Mouse (Mus musculus): ENCODE measurements around the gene Arrdc2. TPM values are rescaled to one million over a fixed set of nuclear protein-coding genes. Genes with fewer than 3 reads are reported as not detected.

The Arrdc2 gene
- total and polyA plus RNA-seq, 3 experiments: 13.1 to 22.5 TPM; not detected in 1

DNA sequence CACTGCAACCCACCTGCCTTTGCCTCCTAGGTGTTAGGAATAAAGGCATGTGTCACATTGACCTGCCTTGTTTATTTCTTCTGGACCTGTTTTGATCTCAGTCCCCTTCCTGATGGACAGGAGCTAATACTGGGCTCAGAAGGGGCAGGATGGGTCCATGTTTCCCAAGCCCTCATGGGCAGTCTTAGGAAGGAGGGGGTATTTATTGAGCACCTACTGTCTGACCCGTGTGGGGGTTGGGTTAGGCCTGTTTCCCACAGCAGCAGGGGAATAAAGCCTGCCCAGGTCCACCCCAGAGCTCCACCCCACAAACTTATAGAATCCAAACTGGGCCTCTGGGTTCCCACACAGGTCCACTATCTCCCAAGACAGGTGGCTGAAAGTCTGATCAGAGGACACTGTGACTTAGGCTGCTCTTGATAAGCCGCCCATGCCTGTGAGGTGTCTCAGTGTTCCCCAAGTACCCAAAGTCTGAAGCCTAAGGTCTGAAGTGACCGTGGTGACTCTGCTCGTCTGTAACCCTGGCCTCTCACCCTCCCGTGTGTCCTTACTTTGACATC is 3.8 kb upstream of the Arrdc2 start:
- TF ChIP-seq TAL1 (IDR thresholded peaks at IDR 0.05; ENCODE audit: low read length) (peak; percentile 38), ZNF384 (IDR thresholded peaks at IDR 0.05; ENCODE audit: low read depth, low read length) (no peak), NRF1 (IDR thresholded peaks at IDR 0.05; ENCODE audit: insufficient read depth, low read depth, low read length, poor library complexity, severe bottlenecking) (no peak), TBP (IDR thresholded peaks at IDR 0.05; ENCODE audit: low read depth, low read length) (no peak), SIN3A (IDR thresholded peaks at IDR 0.05; ENCODE audit: low read length) (no peak), POLR2AphosphoS2 (IDR thresholded peaks at IDR 0.05; ENCODE audit: low read length) (no peak), KAT2A (conservative IDR thresholded peaks at IDR 0.05; ENCODE audit: low read depth, low read length) (no peak), CTCF (IDR thresholded peaks at IDR 0.05 in 2 of 3, conservative IDR thresholded peaks at IDR 0.05 in 1 of 3; ENCODE audit: control insufficient read depth in 1 of 3, insufficient read depth in 1 of 3, low read depth in 2 of 3, low read length in 3 of 3, poor library complexity in 1 of 3, severe bottlenecking in 1 of 3) (no peak), POLR2AphosphoS5 (IDR thresholded peaks at IDR 0.05; ENCODE audit: borderline replicate concordance, low read depth, low read length) (no peak), POLR2A (IDR thresholded peaks at IDR 0.05; ENCODE audit: control insufficient read depth in 1 of 2, insufficient read depth in 1 of 2, low read depth in 1 of 2, low read length in 2 of 2, poor library complexity in 1 of 2) (no peak), ZC3H11A (IDR thresholded peaks at IDR 0.05; ENCODE audit: low read depth, low read length) (no peak), MAX (IDR thresholded peaks at IDR 0.05; ENCODE audit: low read length) (no peak), TCF12 (IDR thresholded peaks at IDR 0.05; ENCODE audit: low read depth, low read length) (peak; percentile 10; the same call in 1 of the 2 replicates), MEF2A (IDR thresholded peaks at IDR 0.05; ENCODE audit: extremely low read depth, insufficient replicate concordance, low read depth, low read length, poor library complexity, severe bottlenecking) (no peak), GATA1 (IDR thresholded peaks at IDR 0.05; ENCODE audit: low read depth, low read length) (peak; percentile 39; the same call in 1 of the 2 replicates), ZKSCAN1 (IDR thresholded peaks at IDR 0.05; ENCODE audit: low read depth, low read length) (no peak), ETS1 (IDR thresholded peaks at IDR 0.05; ENCODE audit: low read depth, low read length) (no peak)
- H3K27ac ChIP-seq (ENCODE audit: control insufficient read depth, low read depth, low read length): no peak overlapping the region
- H3K9me3 ChIP-seq (replicated peaks; ENCODE audit: insufficient read depth, low read length): no peaks in the 10 kb centered on the region
- H3K4me1 ChIP-seq (ENCODE audit: control insufficient read depth in 1 of 2, insufficient read depth in 2 of 2, low read length in 2 of 2): peaks cover 0 to 7% of the 10 kb centered on the region in 2 experiments; a peak in 1 of 4 replicates
- no peak overlapping the region for H3K4me3 ChIP-seq (ENCODE audit: control insufficient read depth in 1 of 2, insufficient read depth in 1 of 2, low read depth in 2 of 2, low read length in 2 of 2)
- DNase-seq (ENCODE audit: low read depth, low spot score): peak; percentile 29
- peaks cover 0 to 11% of the 10 kb centered on the region in 2 experiments; a peak in 2 of 4 replicates for H3K36me3 ChIP-seq (ENCODE audit: control insufficient read depth in 1 of 2, insufficient read depth in 2 of 2, low read length in 2 of 2)
- no peak overlapping the region for H3K9ac ChIP-seq (ENCODE audit: control insufficient read depth, low read depth, low read length, poor library complexity, severe bottlenecking)
- no peaks in the 10 kb centered on the region for H3K27me3 ChIP-seq (ENCODE audit: control insufficient read depth in 1 of 2, insufficient read depth in 2 of 2, low read length in 2 of 2)
- no peaks in the 10 kb centered on the region; the same call in 1 of the 2 replicates for H3K79me2 ChIP-seq (ENCODE audit: control insufficient read depth, insufficient read depth, low read length, poor library complexity)

DNA sequence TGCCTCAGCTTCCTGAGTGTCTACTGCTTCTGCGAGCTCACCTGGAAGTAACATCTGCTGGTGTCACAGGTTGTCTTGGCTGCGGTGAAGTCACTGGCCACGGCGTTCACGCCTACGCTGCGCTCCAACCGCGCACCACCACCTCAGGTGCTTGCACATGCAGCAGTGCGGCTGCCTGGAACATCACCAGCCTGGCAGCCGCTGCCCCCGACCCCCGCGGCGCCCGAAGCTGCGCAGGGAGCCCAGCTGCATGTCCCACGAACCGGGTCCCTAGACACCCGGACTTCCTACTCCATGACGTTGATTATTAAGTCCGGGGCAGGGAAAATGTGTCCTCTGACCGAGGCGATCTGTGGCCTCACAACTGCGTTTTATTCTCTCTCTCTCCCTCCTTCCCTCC is 3.0 kb upstream of the Arrdc2 start:
- peaks cover 0 to 11% of the 10 kb centered on the region in 2 experiments; a peak in 2 of 4 replicates for H3K36me3 ChIP-seq (ENCODE audit: control insufficient read depth in 1 of 2, insufficient read depth in 2 of 2, low read length in 2 of 2)
- no peaks in the 10 kb centered on the region for H3K9me3 ChIP-seq (replicated peaks; ENCODE audit: insufficient read depth, low read length)
- H3K4me3 ChIP-seq (ENCODE audit: control insufficient read depth in 1 of 2, insufficient read depth in 1 of 2, low read depth in 2 of 2, low read length in 2 of 2): no peak overlapping the region
- no peaks in the 10 kb centered on the region; the same call in 1 of the 2 replicates for H3K79me2 ChIP-seq (ENCODE audit: control insufficient read depth, insufficient read depth, low read length, poor library complexity)
- H3K27me3 ChIP-seq (ENCODE audit: control insufficient read depth in 1 of 2, insufficient read depth in 2 of 2, low read length in 2 of 2): no peaks in the 10 kb centered on the region
- H3K9ac ChIP-seq (ENCODE audit: control insufficient read depth, low read depth, low read length, poor library complexity, severe bottlenecking): no peak overlapping the region
- TF ChIP-seq CHD1 (IDR thresholded peaks at IDR 0.05; ENCODE audit: low read depth, low read length): no peak
- TF ChIP-seq USF1 (IDR thresholded peaks at IDR 0.05; ENCODE audit: low read depth, low read length): no peak
- no peak for TF ChIP-seq POLR2AphosphoS5 (IDR thresholded peaks at IDR 0.05; ENCODE audit: borderline replicate concordance, low read depth, low read length)
- no peak for TF ChIP-seq ETS1 (IDR thresholded peaks at IDR 0.05; ENCODE audit: low read depth, low read length)
- TF ChIP-seq ELF1 (IDR thresholded peaks at IDR 0.05; ENCODE audit: low read depth, low read length): no peak
- no peak for TF ChIP-seq ZNF384 (IDR thresholded peaks at IDR 0.05; ENCODE audit: low read depth, low read length)
- no peak for TF ChIP-seq ZC3H11A (IDR thresholded peaks at IDR 0.05; ENCODE audit: low read depth, low read length)
- no peak for TF ChIP-seq POLR2A (IDR thresholded peaks at IDR 0.05; ENCODE audit: control insufficient read depth in 1 of 2, insufficient read depth in 1 of 2, low read depth in 1 of 2, low read length in 2 of 2, poor library complexity in 1 of 2)
- TF ChIP-seq TBP (IDR thresholded peaks at IDR 0.05; ENCODE audit: low read depth, low read length): no peak
- TF ChIP-seq SIN3A (IDR thresholded peaks at IDR 0.05; ENCODE audit: low read length): no peak
- TF ChIP-seq MAZ (IDR thresholded peaks at IDR 0.05; ENCODE audit: low read depth, low read length): no peak
- no peak for TF ChIP-seq JUND (IDR thresholded peaks at IDR 0.05; ENCODE audit: low read depth, low read length)
- TF ChIP-seq RAD21 (IDR thresholded peaks at IDR 0.05; ENCODE audit: low read depth, low read length): no peak
- no peak for TF ChIP-seq NRF1 (IDR thresholded peaks at IDR 0.05; ENCODE audit: insufficient read depth, low read depth, low read length, poor library complexity, severe bottlenecking)
- no peak for TF ChIP-seq BHLHE40 (IDR thresholded peaks at IDR 0.05; ENCODE audit: borderline replicate concordance, low read depth, low read length)
- TF ChIP-seq UBTF (IDR thresholded peaks at IDR 0.05; ENCODE audit: borderline replicate concordance, insufficient read depth, low read depth, low read length): no peak
- no peak for TF ChIP-seq USF2 (IDR thresholded peaks at IDR 0.05; ENCODE audit: borderline replicate concordance in 1 of 2, insufficient read depth in 1 of 2, low read depth in 1 of 2, low read length in 2 of 2)
- TF ChIP-seq GATA1 (IDR thresholded peaks at IDR 0.05; ENCODE audit: low read depth, low read length): no peak
- TF ChIP-seq MYC (IDR thresholded peaks at IDR 0.05; ENCODE audit: low read depth, low read length): no peak
- no peak for TF ChIP-seq NELFE (IDR thresholded peaks at IDR 0.05; ENCODE audit: low read depth, low read length)
- H3K27ac ChIP-seq (ENCODE audit: control insufficient read depth, low read depth, low read length): no peak overlapping the region
- DNase-seq (ENCODE audit: low read depth, low spot score): no peak
- peaks cover 0 to 7% of the 10 kb centered on the region in 2 experiments; a peak in 1 of 4 replicates for H3K4me1 ChIP-seq (ENCODE audit: control insufficient read depth in 1 of 2, insufficient read depth in 2 of 2, low read length in 2 of 2)

All from MEL (cell line).